Mouse (Mus musculus) kidney, adult 2 months (tissue): ENCODE data around the gene Nat8f4.

Experiments used
- CTCF ChIP-seq: fragments of 200-500 bp; conservative IDR thresholded peaks from 2 replicates; pipeline ENCODE4 v1.5.1; 2011; ENCODE audit warnings: low read depth, mild to moderate bottlenecking, control low read depth, low read length, moderate library complexity, mixed read lengths; ENCODE audit not compliant: insufficient read depth, insufficient read length
- POLR2A ChIP-seq: fragments of 200-500 bp; IDR thresholded peaks from one replicate; pipeline ENCODE4 v1.6.1; 2011; ENCODE audit warnings: low read depth, low read length, control low read depth

- no peak for TF ChIP-seq POLR2A
- no peak for TF ChIP-seq CTCF
Observed at GRCm38 (mm10) chr6:85863136-85863535, 41.5 kb downstream of the Nat8f4 start.
